Mouse (Mus musculus) kidney, postnatal 25 days (tissue): ENCODE results near the gene Lce1d.

Experiments used
- DNase-seq, 2 experiments: peaks; one replicate each; pipeline ENCODE4 v3.0.0; 2021; ENCODE audit warnings: mixed read lengths in 2 of 2

Lce1d gene

DNA sequence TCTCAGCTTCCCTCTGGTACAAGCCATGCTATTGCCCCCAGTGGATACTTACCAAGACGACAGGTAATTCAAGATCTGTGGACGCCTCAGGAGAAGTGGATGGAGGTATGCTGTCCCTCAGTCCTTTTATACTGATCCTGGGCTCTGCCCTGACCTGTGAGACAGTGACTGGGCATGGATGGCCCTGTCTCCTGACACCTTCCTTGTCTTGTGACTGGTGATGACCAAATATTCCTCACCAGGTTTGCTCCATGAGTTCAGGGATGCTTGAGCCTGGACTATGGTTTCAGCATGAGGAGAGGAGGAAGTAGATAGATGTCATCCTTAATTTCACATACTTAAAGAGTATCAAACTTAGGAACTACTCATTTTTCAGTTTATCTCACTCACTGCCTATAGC, at the start of gene Lce1d:
Gene Lce1d (minus strand): TSS at position 101 of the 400 bp plus-strand sequence.
- no peak for DNase-seq

GRCm38 (mm10) chr3:92722631-92723030, 35.6 kb upstream of the Lce1d start:
- no peak for DNase-seq

- no peak for DNase-seq
Observed at GRCm38 (mm10) chr3:92720250-92720649, 33.2 kb upstream of the Lce1d start, which contains the start of gene Lce1f. Gene Lce1f, minus strand, starts transcription at chr3:92720350.

- DNase-seq, result no peak
Observed at GRCm38 (mm10) chr3:92715122-92715521, 28.1 kb upstream of the Lce1d start.

DNA sequence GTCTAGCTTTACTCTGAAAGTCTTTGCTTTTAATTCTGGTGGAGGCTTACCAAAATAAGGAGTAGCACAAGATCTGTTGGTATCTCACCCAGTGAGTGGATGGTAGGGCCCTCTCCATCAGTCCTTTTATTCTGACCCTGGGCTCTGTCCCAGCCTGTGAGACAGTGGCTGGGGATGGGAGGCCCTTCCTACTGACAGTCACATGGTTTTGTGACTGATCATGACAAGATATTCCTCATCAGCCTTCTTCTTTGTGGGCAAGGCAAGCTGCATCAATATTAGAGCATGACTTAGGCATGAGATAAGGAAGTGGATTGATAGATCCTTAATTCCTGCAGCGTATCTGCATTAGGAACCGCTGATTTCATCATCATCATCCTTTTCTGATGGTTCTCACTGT, 22.0 kb upstream of the Lce1d start, which contains the start of gene Lce1e:
Gene Lce1e (minus strand): TSS at position 101 of the 400 bp plus-strand sequence.
- DNase-seq, result no peak

- no peak for DNase-seq
Observed at GRCm38 (mm10) chr3:92694613-92695012, 7.6 kb upstream of the Lce1d start.

GRCm38 (mm10) chr3:92691688-92692087, 4.7 kb upstream of the Lce1d start:
- no peak for DNase-seq

DNA sequence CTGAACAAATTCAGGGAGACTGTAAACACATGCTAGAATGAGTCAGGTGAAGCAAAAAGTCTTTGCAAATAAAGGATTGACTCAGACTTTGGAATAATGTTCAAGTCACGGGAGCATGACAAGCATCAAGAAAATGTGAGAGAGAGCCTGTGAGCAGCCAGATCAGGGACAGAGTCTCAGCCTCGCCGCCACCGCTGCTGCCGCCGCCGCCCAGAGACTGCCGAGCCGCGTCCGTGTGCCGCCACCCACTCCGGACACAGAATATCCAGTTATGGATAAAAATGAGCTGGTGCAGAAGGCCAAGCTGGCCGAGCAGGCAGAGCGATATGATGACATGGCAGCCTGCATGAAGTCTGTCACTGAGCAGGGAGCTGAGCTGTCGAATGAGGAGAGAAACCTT, 2.1 kb upstream of the Lce1d start:
- peak; percentile 15 to 40 for DNase-seq

DNA sequence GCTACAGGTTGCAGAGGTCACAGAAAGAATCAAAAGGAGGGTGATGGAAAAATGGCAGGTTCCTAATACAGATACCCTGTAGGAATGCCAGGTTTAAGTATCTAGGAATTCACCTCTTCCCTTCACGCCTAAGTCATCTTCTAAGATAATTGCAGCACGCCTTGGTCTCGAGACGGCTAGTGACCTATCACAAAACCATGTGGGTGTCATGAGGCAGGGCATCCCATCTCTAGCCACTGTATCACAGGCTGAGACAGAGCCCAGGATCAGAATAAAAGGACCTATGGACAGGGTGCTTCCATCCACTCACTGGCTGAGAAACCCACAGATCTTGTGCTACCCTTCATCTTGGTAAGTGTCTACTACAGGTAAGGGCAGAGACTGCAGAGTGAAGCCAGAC, 8.1 kb downstream of the Lce1d start, which contains the start of gene Lce1c:
Gene Lce1c (plus strand): TSS at position 301 of the 400 bp plus-strand sequence.
- no peak for DNase-seq

GRCm38 (mm10) chr3:92670215-92670614, 16.8 kb downstream of the Lce1d start, which contains the start of gene Lce1a2:
Gene Lce1a2, minus strand, starts transcription at chr3:92670315.
- no peak for DNase-seq

DNA sequence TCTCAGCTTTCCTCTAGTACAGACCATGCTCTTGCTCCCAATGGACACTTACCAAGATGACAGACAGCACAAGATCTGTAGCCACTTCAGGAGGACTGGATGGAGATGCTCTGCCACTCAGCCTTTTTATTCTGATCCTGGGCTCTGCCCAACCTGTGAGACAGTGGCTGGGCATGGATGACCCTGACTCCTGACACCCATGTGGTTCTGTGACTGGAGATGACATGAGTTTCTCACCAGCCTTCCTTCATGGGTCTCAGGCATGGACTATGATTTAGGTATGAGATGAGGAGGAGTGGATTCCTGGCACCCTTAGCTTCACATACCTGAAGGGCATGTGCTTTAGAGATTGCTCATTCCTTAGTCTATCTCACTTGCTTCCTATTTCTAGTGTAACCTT, 30.2 kb downstream of the Lce1d start, which contains the start of gene Lce1b:
Gene Lce1b (minus strand): TSS at position 101 of the 400 bp plus-strand sequence.
- no peak for DNase-seq

DNA sequence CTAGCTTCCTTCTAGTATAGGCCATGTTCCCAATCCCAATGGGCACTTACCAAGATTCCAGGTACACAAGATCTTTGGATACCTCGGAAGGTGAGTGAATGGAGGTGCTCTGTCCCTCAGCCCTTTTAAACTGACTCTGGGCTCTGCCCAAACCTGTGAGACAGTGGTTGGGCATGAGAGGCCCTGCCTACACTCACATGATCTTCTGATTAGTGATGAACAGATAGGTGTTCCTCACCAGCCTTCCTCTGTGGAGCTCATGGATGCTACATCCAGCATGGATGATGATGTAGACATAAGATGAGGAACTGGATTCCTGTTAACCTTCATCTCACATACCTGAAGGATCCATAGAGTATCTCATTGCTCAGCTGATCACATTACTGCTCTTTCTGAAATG, 38.8 kb downstream of the Lce1d start, which contains the start of gene Lce1a1:
Gene Lce1a1 (minus strand): TSS at position 101 of the 400 bp plus-strand sequence.
- DNase-seq, result no peak

GRCm38 (mm10) chr3:92639854-92640253, 47.2 kb downstream of the Lce1d start:
- no peak for DNase-seq

GRCm38 (mm10) chr3:92638653-92638991, 48.4 kb downstream of the Lce1d start:
- DNase-seq, result no peak

GRCm38 (mm10) chr3:92637745-92638652, 49.0 kb downstream of the Lce1d start:
- peak; percentile 29 to 53 for DNase-seq
